Mouse (Mus musculus) embryonic facial prominence, embryonic 13.5 days (tissue): ENCODE data around the gene Zfp58. TPM values are rescaled to one million over a fixed set of nuclear protein-coding genes. Genes with fewer than 3 reads are reported as not detected.

Source experiments
- ATAC-seq: fragments of 200-750 bp; cut with Nextera tagmentation; 2 replicates; pipeline ENCODE4 v1.8.0; 2017; ENCODE audit warnings: low read depth; ENCODE audit not compliant: insufficient number of reproducible peaks, insufficient read depth, low FRiP score, low TSS enrichment
- H3K27ac ChIP-seq: fragments of 300-500 bp; sonication (generic); 2 replicates; pipeline ENCODE4 v1.5.1; 2015; ENCODE audit warnings: moderate library complexity, mild to moderate bottlenecking, inconsistent platforms
- H3K27me3 ChIP-seq: fragments of 300-500 bp; sonication (generic); 2 replicates; pipeline ENCODE4 v1.6.1; 2015; ENCODE audit warnings: mild to moderate bottlenecking, inconsistent platforms
- H3K36me3 ChIP-seq: fragments of 300-500 bp; sonication (generic); 2 replicates; pipeline ENCODE4 v1.6.1; 2015; ENCODE audit warnings: mild to moderate bottlenecking, inconsistent platforms
- H3K4me1 ChIP-seq: fragments of 300-500 bp; sonication (generic); 2 replicates; pipeline ENCODE4 v1.6.1; 2015; ENCODE audit warnings: inconsistent platforms
- H3K4me2 ChIP-seq: fragments of 300-500 bp; sonication (generic); 2 replicates; pipeline ENCODE4 v1.6.1; 2015; ENCODE audit warnings: moderate library complexity, mild to moderate bottlenecking, inconsistent platforms
- H3K4me3 ChIP-seq: fragments of 300-500 bp; sonication (generic); 2 replicates; pipeline ENCODE4 v1.5.1; 2015; ENCODE audit warnings: mild to moderate bottlenecking, inconsistent platforms
- H3K9ac ChIP-seq: fragments of 300-500 bp; sonication (generic); 2 replicates; pipeline ENCODE4 v1.6.1; 2015; ENCODE audit warnings: mild to moderate bottlenecking, inconsistent platforms
- H3K9me3 ChIP-seq: fragments of 300-500 bp; sonication (generic); 2 replicates; pipeline ENCODE4 v1.6.1; 2016; ENCODE audit warnings: inconsistent platforms
- WGBS: fragments of 180-500 bp; shearing (Covaris S2); methylation state at CpG from one replicate; pipeline ENCODE4 v1.1.7; 2015; ENCODE audit warnings: mixed read lengths; 5-methylcytosine and 5-hydroxymethylcytosine counted together
- polyA plus RNA-seq: library from polyadenylated mRNA; unstranded; fragments of >200 nt; fragmentation: Nextera tagmentation; extraction: Ambion mirVana; gene quantifications from 2 replicates; pipeline ENCODE4 v1.2.1, GENCODE M21; 2015

Zfp58 gene
- polyA plus RNA-seq: 19.5 and 21.9 TPM in 2 replicates

DNA sequence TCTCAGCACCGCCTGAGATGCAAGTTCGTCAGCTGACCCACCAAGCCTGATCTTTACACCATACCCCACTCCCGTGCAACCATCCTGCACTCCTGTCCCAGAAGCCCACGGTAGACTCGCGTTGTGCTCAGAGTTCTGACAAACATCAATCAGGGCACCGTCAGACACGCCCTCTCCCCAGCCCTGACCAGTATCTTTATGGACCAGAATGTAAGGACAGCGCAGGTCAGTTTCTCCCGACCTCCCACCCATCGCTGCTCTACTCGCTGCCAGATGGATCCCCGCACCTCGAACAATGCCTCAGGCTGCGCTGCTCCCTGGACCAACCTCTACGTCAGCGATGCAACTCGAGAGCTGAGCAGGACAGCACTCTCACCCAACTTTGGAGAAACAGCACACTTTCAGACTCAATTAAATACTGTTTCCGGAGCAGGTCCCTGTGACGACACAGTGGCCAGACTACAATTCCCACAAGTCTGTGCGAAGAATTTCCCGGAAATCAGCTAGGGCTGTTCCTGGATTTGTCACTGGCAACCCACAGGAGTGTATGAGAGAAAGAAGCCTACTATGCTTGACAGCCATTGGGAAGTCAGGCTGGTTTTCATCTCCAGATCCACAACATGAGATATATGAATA, at the start of gene Zfp58:
Gene Zfp58 (minus strand): TSS at position 472 of the 636 bp plus-strand sequence.
- peak within 1 kb of the TSS; percentile 82 for H3K9ac ChIP-seq
- peaks cover 21% of the 10 kb centered on the region for H3K36me3 ChIP-seq
- H3K27ac ChIP-seq: 0 out of 2 replicates have a peak within 1 kb of the TSS, but pooled peaks have one; percentile 52
- peaks cover 8% of the 10 kb centered on the region for H3K4me1 ChIP-seq
- ATAC-seq: peak; percentile 85
- H3K27me3 ChIP-seq: no peaks in the 10 kb centered on the region
- WGBS: under 1% methylated on average over 22 of the region's 22 CpGs
- H3K9me3 ChIP-seq: 0 out of 2 replicates have a peak, but pooled peaks cover 4% of the 10 kb centered on the region
- H3K4me3 ChIP-seq: peak within 1 kb of the TSS; percentile 79
- peak within 1 kb of the TSS; percentile 73 for H3K4me2 ChIP-seq

DNA sequence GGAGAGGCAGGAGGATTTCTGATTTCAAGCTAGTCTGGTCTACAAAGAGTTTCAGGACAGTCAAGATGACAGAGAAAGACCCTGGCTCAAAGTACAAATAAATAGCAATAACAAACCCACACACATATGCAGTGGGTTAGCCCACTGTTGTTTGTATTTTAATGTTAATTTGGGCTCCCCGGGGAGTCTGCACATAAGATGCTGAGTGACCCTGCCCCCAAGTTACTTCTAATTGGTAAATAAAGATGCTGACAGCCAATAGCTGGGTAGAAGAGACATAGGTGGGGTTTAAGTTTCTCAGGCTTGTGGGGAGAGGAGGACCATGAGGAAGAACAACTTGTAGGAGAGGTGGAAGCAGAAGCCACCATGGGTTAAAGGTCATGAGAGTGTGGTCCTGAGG, 45.6 kb upstream of the Zfp58 start:
- H3K9me3 ChIP-seq: peaks cover 14% of the 10 kb centered on the region
- H3K27me3 ChIP-seq: no peaks in the 10 kb centered on the region
- no peak overlapping the region for H3K27ac ChIP-seq
- no peaks in the 10 kb centered on the region for H3K4me1 ChIP-seq
- no peak overlapping the region for H3K4me3 ChIP-seq
- H3K36me3 ChIP-seq: peaks cover 47% of the 10 kb centered on the region
- WGBS: 84% methylated on average over 1 of the region's 1 CpGs
- no peak overlapping the region for H3K9ac ChIP-seq
- ATAC-seq: no peak
- H3K4me2 ChIP-seq: no peak overlapping the region

GRCm38 (mm10) chr13:67527049-67527730, 26.8 kb upstream of the Zfp58 start:
- no peak for ATAC-seq
- Histone ChIP-seq H3K4me3 (no peak overlapping the region), H3K36me3 (no peaks in the 10 kb centered on the region), H3K4me2 (no peak overlapping the region), H3K27me3 (no peaks in the 10 kb centered on the region; the same call in 1 of the 2 replicates), H3K9ac (no peak overlapping the region), H3K4me1 (peaks cover 10% of the 10 kb centered on the region), H3K9me3 (no peaks in the 10 kb centered on the region), H3K27ac (no peak overlapping the region)
- 80% methylated on average over 3 of the region's 3 CpGs for WGBS

DNA sequence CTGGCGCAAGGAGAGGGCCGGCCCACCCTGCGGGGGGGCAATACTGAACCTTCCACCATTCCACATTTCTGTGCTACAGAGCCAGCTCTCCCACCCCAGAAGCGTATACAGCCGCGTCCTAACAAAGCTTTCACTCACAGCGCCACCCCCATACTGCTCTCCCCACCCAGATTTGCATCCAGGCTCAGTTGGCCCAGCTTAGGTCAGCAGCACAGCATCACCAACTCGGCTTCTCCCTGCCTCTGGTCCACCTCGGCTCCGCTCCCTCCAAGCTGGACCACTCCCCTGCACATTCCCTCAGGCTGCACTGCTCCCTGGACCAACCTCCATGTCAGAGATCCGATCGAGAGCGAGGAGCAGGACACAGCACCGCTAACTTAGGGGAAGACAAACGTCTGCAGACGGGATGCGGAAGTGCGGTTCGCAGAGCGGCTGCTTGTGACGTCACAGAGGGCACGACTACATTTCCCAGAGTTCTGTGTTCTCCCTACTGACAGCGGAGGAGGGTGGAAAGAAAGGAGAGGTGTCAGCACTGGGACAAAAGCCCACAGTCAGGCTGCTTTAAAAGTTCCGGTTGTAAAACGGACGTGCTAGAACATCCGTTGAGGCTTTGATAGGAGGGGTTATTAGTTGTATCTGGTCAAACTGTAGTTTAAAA, 25.5 kb upstream of the Zfp58 start, which contains the start of the genes Gm26965 and Zfp87:
Gene Gm26965 (minus strand): TSS at position 399 of the 658 bp plus-strand sequence.
Gene Zfp87 (minus strand): TSS at position 425 of the 658 bp plus-strand sequence.
- Histone ChIP-seq H3K27ac (peak within 1 kb of the TSS; percentile 79), H3K36me3 (peaks cover under 1% of the 10 kb centered on the region; the same call in 1 of the 2 replicates), H3K9ac (peak within 1 kb of the TSS; percentile 87), H3K9me3 (no peaks in the 10 kb centered on the region), H3K4me2 (peak within 1 kb of the TSS; percentile 86), H3K4me3 (peak within 1 kb of the TSS; percentile 84), H3K27me3 (no peaks in the 10 kb centered on the region; the same call in 1 of the 2 replicates), H3K4me1 (peaks cover 10% of the 10 kb centered on the region)
- ATAC-seq: peak; percentile 98
- WGBS: under 1% methylated on average over 27 of the region's 27 CpGs

GRCm38 (mm10) chr13:67500908-67501307, 553 bp upstream of the Zfp58 start:
- 0 out of 2 replicates have a peak overlapping the region, but pooled peaks have one; percentile 73 for H3K4me2 ChIP-seq

DNA sequence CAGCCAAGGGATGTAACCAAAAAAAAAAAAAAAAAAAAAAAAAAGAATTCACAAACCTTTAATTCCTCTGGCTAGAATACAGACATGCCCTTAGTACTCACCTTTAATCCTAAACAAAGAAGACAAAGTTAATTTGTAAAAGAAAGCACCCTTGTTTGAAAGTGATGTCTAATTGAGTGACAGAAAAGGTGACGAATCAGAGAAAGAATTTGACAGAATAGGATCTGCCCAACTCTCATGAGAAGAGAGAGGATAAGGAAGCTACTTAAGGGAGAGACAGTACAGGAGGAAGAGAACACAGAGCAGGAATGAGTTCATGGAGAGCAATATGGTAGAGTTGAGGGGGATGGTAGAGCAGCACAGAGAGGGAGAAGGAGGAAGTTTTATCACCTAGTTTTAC, 4.7 kb downstream of the Zfp58 start:
- Histone ChIP-seq H3K4me1 (peaks cover 8% of the 10 kb centered on the region), H3K27ac (no peak overlapping the region), H3K9me3 (peaks cover 33% of the 10 kb centered on the region), H3K36me3 (peaks cover 65% of the 10 kb centered on the region), H3K27me3 (no peaks in the 10 kb centered on the region), H3K4me2 (no peak overlapping the region), H3K4me3 (no peak overlapping the region), H3K9ac (no peak overlapping the region)
- no peak for ATAC-seq
- WGBS: 94% methylated on average over 1 of the region's 1 CpGs

More at GRCm38 (mm10) chr13:67500908-67501307, 553 bp upstream of the Zfp58 start:
- peaks cover 8% of the 10 kb centered on the region for H3K4me1 ChIP-seq
- H3K9ac ChIP-seq: no peak overlapping the region
- ATAC-seq: 0 out of 2 replicates have a peak, but pooled peaks have one; percentile 46
- peak overlapping the region; percentile 79; the same call in 1 of the 2 replicates for H3K4me3 ChIP-seq
- 0 out of 2 replicates have a peak, but pooled peaks cover 4% of the 10 kb centered on the region for H3K9me3 ChIP-seq
- peaks cover 15% of the 10 kb centered on the region for H3K36me3 ChIP-seq
- H3K27ac ChIP-seq: no peak overlapping the region
- no peaks in the 10 kb centered on the region for H3K27me3 ChIP-seq
- WGBS: 78% methylated on average over 1 of the region's 1 CpGs

- Histone ChIP-seq H3K4me2 (peak overlapping the region; percentile 70), H3K4me3 (peak overlapping the region; percentile 65), H3K4me1 (peaks cover 6% of the 10 kb centered on the region), H3K36me3 (peaks cover 31% of the 10 kb centered on the region), H3K27me3 (no peaks in the 10 kb centered on the region), H3K9me3 (peaks cover 5% of the 10 kb centered on the region), H3K9ac (peak overlapping the region; percentile 74), H3K27ac (peak overlapping the region; percentile 28; the same call in 1 of the 2 replicates)
- no peak; the same call in 1 of the 2 replicates for ATAC-seq
- 35% methylated on average over 8 of the region's 8 CpGs for WGBS
These were observed 15.9 kb downstream of the Zfp58 start for GRCm38 (mm10) chr13:67484424-67484811.

- Histone ChIP-seq H3K4me3 (peak within 1 kb of the TSS; percentile 65), H3K4me2 (peak within 1 kb of the TSS; percentile 70), H3K9me3 (peaks cover 1% of the 10 kb centered on the region; the same call in 1 of the 2 replicates), H3K27me3 (no peaks in the 10 kb centered on the region), H3K9ac (peak within 1 kb of the TSS; percentile 74), H3K36me3 (peaks cover 26% of the 10 kb centered on the region), H3K4me1 (peaks cover 6% of the 10 kb centered on the region), H3K27ac (peak within 1 kb of the TSS; percentile 28; the same call in 1 of the 2 replicates)
- WGBS: 5% methylated on average over 20 of the region's 20 CpGs
- ATAC-seq: peak; percentile 88
These were observed 16.5 kb downstream of the Zfp58 start, which contains the start of gene Zfp874b for GRCm38 (mm10) chr13:67483625-67484423. TSS of gene Zfp874b (minus strand) at chr13:67484258.

- peaks cover 6% of the 10 kb centered on the region for H3K4me1 ChIP-seq
- ATAC-seq: no peak
- no peak overlapping the region for H3K9ac ChIP-seq
- no peaks in the 10 kb centered on the region for H3K27me3 ChIP-seq
- H3K4me3 ChIP-seq: no peak overlapping the region
- no peak overlapping the region for H3K27ac ChIP-seq
- no peaks in the 10 kb centered on the region; the same call in 1 of the 2 replicates for H3K9me3 ChIP-seq
- WGBS: 66% methylated on average over 4 of the region's 4 CpGs
- no peak overlapping the region for H3K4me2 ChIP-seq
- H3K36me3 ChIP-seq: peaks cover 14% of the 10 kb centered on the region
These were observed 18.8 kb downstream of the Zfp58 start for GRCm38 (mm10) chr13:67481528-67481927.

DNA sequence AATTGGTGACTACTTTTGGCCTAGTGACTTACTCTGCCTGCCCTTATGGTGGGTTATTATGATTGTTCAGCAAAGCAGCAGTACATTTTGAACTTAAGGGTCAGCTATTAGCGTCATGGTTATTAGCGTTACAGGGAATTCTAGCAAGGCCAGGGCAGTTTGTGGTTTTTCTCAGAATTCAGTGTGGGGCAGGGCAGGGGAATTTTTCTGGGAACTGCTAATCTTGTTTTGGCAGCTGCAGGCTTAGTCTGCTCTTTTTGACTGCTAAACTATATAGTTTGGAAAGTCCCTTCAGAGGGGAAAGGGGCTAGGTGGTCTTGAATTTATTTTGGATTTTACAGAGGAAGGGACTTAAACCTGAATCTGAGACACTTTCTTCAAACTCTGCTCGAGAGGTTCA, 31.1 kb downstream of the Zfp58 start:
- H3K9ac ChIP-seq: no peak overlapping the region
- H3K27ac ChIP-seq: no peak overlapping the region
- WGBS: 86% methylated on average over 3 of the region's 3 CpGs
- H3K27me3 ChIP-seq: no peaks in the 10 kb centered on the region
- H3K36me3 ChIP-seq: peaks cover 34% of the 10 kb centered on the region
- H3K4me3 ChIP-seq: no peak overlapping the region
- H3K4me1 ChIP-seq: no peaks in the 10 kb centered on the region
- no peak for ATAC-seq
- no peak overlapping the region for H3K4me2 ChIP-seq
- peaks cover 5% of the 10 kb centered on the region; the same call in 1 of the 2 replicates for H3K9me3 ChIP-seq
